ENCODE assay signal across 9 mouse cellular contexts in the genomic region with DNA sequence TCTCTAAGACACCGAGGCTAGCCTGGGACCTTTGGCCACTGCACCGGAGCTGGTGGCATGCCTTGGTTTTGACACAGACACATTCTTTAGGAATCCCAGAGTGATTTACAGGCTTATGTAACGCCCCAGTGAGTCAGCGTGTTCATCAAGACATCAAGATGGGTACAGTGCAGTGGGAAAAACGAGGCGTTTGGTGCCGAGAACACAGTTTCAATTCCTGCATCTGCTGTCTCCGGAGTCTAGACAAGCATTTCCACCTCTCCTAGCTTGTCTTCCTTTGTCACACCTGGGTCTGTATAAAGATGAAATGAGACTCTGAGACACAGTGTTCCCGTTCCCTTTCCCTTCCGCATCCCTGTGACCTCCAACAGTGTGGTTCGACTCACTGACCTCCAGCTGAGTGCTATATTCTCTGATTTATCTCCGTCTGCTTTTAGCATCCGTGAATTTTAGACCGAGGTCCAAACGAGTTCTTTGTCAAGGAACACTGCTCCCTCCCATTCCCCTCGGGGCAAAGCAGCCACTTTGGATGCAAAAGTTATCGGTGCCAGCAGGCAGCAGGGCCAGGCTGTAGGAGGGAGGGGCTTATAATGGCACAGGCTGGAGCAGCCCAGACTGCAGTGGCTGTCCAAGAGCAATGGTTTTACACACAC. TPM values are rescaled to one million over a fixed set of nuclear protein-coding genes. Genes with fewer than 3 reads are reported as not detected.
DNase-seq lines count a peak whose midpoint lies in the region; ATAC-seq and TF ChIP-seq lines count a peak whose summit lies in the region.
"Had no signal": no experiment of that assay in that cellular context is flagged by ENCODE, and none has a peak within 500 bp of the region (broad histone marks: within the 10 kb centered on the region; RNA-seq: fewer than 3 reads in every experiment).

No protein-coding gene starts in this region.

- H3K27ac ChIP-seq in hindbrain, postnatal 0 days = 0 out of 2 replicates have a peak overlapping the region, but pooled peaks have one; percentile 2
- H3K27ac ChIP-seq in limb, embryonic 10.5 days = peak overlapping the region; percentile 64
- H3K27ac ChIP-seq: liver, embryonic 14.5 days had no signal

- DNase-seq in right cerebral cortex, adult 18-20 months = peak; percentile 84
- DNase-seq in right cerebral cortex, postnatal 14 days = no peak
- DNase-seq in cerebellum, postnatal 10 days = peak; percentile 79 to 82
- peak; percentile 76 for DNase-seq in hindbrain, postnatal 0 days (ENCODE audit: low spot score)
- no peak for DNase-seq in limb, embryonic 10.5 days (ENCODE audit: low spot score)
- DNase-seq in B cell, adult 2 months = no peak
- DNase-seq in embryo, embryonic 10.5 days (ENCODE audit: low spot score) = no peak
- no peak for DNase-seq in embryo, embryonic 10 days (ENCODE audit: low spot score)

- H3K4me1 ChIP-seq in hindbrain, postnatal 0 days (ENCODE audit: insufficient read depth, low read length) = 0 out of 2 replicates have a peak, but pooled peaks cover 3% of the 10 kb centered on the region
- H3K4me1 ChIP-seq in limb, embryonic 10.5 days = peaks cover 13% of the 10 kb centered on the region

- no peaks in the 10 kb centered on the region for H3K36me3 ChIP-seq in hindbrain, postnatal 0 days (ENCODE audit: insufficient read depth, low read length)
- H3K36me3 ChIP-seq in limb, embryonic 10.5 days = no peaks in the 10 kb centered on the region

- peak; percentile 90 for ATAC-seq in hindbrain, postnatal 0 days

- TF ChIP-seq CTCF in hindbrain, postnatal 0 days (IDR thresholded peaks at IDR 0.05; ENCODE audit: low read depth) = no peak

- H3K9me3 ChIP-seq in hindbrain, postnatal 0 days (ENCODE audit: low read length) = no peaks in the 10 kb centered on the region
- H3K9me3 ChIP-seq in limb, embryonic 10.5 days (replicated peaks) = no peaks in the 10 kb centered on the region

- no peaks in the 10 kb centered on the region for H3K27me3 ChIP-seq in hindbrain, postnatal 0 days (ENCODE audit: insufficient read depth, low read length)
- H3K27me3 ChIP-seq in limb, embryonic 10.5 days (ENCODE audit: low read depth, poor library complexity, severe bottlenecking) = no peaks in the 10 kb centered on the region

- H3K9ac ChIP-seq in hindbrain, postnatal 0 days (replicated peaks; ENCODE audit: low read length) = 0 out of 2 replicates have a peak overlapping the region, but pooled peaks have one; percentile 4
- H3K9ac ChIP-seq: liver, embryonic 14.5 days had no signal

- H3K4me3 ChIP-seq in hindbrain, postnatal 0 days (ENCODE audit: low read length) = no peak overlapping the region
- peak overlapping the region; percentile 14; the same call in 1 of the 2 replicates for H3K4me3 ChIP-seq in limb, embryonic 10.5 days

- WGBS in hindbrain, postnatal 0 days = 25% methylated on average over 17 of the region's 17 CpGs
- 58% methylated on average over 17 of the region's 17 CpGs for WGBS in limb, embryonic 10.5 days

- H3K4me2 ChIP-seq in hindbrain, postnatal 0 days (ENCODE audit: low read depth, low read length) = peak overlapping the region; percentile 40

RNA-seq across cellular contexts. Expression of gene Ndufb4, which starts 21.9 kb away (rescaled TPM):
- 23.0 and 31.3 TPM in 2 replicates for total RNA-seq in hindbrain, postnatal 0 days (2014; rRNA removed)
- 99.2 and 100 TPM in 2 replicates for polyA plus RNA-seq in hindbrain, postnatal 0 days (2015; fragmentation: Nextera tagmentation; extraction: Ambion mirVana)
- 40.4 and 46.7 TPM in 2 replicates for polyA plus RNA-seq in limb, embryonic 10.5 days (2016; fragmentation: Nextera tagmentation; extraction: Ambion mirVana)

Comparison
In these comparisons a context has a peak if more than half of its experiments do, and no peak if none do; other contexts are left out.
1. DNase-seq: peak in right cerebral cortex, adult 18-20 months (single experiment), cerebellum, postnatal 10 days (2 of 2) and hindbrain, postnatal 0 days (single experiment); none in right cerebral cortex, postnatal 14 days (single experiment), limb, embryonic 10.5 days (single experiment), B cell, adult 2 months (0 of 2), embryo, embryonic 10.5 days (single experiment) and embryo, embryonic 10 days (single experiment).